Comparison of ENCODE assay signal across 26 mouse cellular contexts in genomic region chr16:76393267-76393666, GRCm38 (mm10).
"Had no signal": no experiment of that assay in that cellular context is flagged by ENCODE, and none has a peak within 500 bp of the region (broad histone marks: within the 10 kb centered on the region; RNA-seq: fewer than 3 reads in every experiment).

No protein-coding gene starts in this region.

- H3K9ac ChIP-seq: embryonic facial prominence, embryonic 12.5 days; embryonic facial prominence, embryonic 13.5 days; embryonic facial prominence, embryonic 15.5 days; forebrain, embryonic 12.5 days; forebrain, embryonic 13.5 days; forebrain, embryonic 15.5 days; forebrain, postnatal 0 days had no signal

- ATAC-seq: forebrain, embryonic 13.5 days; forebrain, embryonic 14.5 days; forebrain, embryonic 15.5 days; forebrain, embryonic 16.5 days; forebrain, postnatal 0 days had no signal

- H3K27me3 ChIP-seq: embryonic facial prominence, embryonic 12.5 days; embryonic facial prominence, embryonic 13.5 days; embryonic facial prominence, embryonic 15.5 days had no signal

- H3K4me3 ChIP-seq: embryonic facial prominence, embryonic 10.5 days; embryonic facial prominence, embryonic 12.5 days; embryonic facial prominence, embryonic 13.5 days; embryonic facial prominence, embryonic 15.5 days; erythroblast, embryonic 14.5 days; forebrain, embryonic 10.5 days; forebrain, embryonic 12.5 days; forebrain, embryonic 13.5 days; forebrain, embryonic 15.5 days; gastrocnemius, adult 2 months; heart, adult 2 months had no signal

- H3K4me2 ChIP-seq: embryonic facial prominence, embryonic 12.5 days; embryonic facial prominence, embryonic 13.5 days; embryonic facial prominence, embryonic 15.5 days; forebrain, embryonic 12.5 days; forebrain, embryonic 13.5 days; forebrain, embryonic 15.5 days had no signal

- H3K9me3 ChIP-seq: embryonic facial prominence, embryonic 10.5 days; embryonic facial prominence, embryonic 12.5 days; embryonic facial prominence, embryonic 13.5 days; embryonic facial prominence, embryonic 15.5 days; forebrain, embryonic 10.5 days; forebrain, embryonic 12.5 days; forebrain, embryonic 13.5 days; forebrain, embryonic 15.5 days had no signal

- H3K4me1 ChIP-seq: embryonic facial prominence, embryonic 10.5 days; embryonic facial prominence, embryonic 12.5 days; embryonic facial prominence, embryonic 13.5 days; embryonic facial prominence, embryonic 15.5 days; forebrain, embryonic 10.5 days; forebrain, embryonic 12.5 days; forebrain, embryonic 15.5 days had no signal

- DNase-seq: cerebellum, adult 9-11 months; cerebellum, postnatal 10 days; cerebellum, postnatal 14 days; cerebellum, postnatal 25 days; cerebellum, postnatal 36 days; embryo, embryonic 11 days; forebrain, postnatal 0 days; gastrocnemius, adult 2 months; gastrocnemius, postnatal 10 days; gastrocnemius, postnatal 14 days; gastrocnemius, postnatal 25 days; gastrocnemius, postnatal 36 days; heart, adult 11 months; heart, adult 18-20 months; heart, adult 2 months had no signal

- H3K36me3 ChIP-seq: embryonic facial prominence, embryonic 10.5 days; embryonic facial prominence, embryonic 12.5 days; embryonic facial prominence, embryonic 13.5 days; embryonic facial prominence, embryonic 15.5 days; forebrain, embryonic 10.5 days; forebrain, embryonic 12.5 days; forebrain, embryonic 15.5 days had no signal

- H3K27ac ChIP-seq: embryonic facial prominence, embryonic 10.5 days; embryonic facial prominence, embryonic 12.5 days; embryonic facial prominence, embryonic 13.5 days; embryonic facial prominence, embryonic 15.5 days; forebrain, embryonic 10.5 days; forebrain, embryonic 12.5 days; forebrain, embryonic 13.5 days; forebrain, embryonic 15.5 days; gastrocnemius, adult 2 months; heart, adult 2 months had no signal
